Comparison of ENCODE assay signal across 19 mouse cellular contexts in the genomic region with DNA sequence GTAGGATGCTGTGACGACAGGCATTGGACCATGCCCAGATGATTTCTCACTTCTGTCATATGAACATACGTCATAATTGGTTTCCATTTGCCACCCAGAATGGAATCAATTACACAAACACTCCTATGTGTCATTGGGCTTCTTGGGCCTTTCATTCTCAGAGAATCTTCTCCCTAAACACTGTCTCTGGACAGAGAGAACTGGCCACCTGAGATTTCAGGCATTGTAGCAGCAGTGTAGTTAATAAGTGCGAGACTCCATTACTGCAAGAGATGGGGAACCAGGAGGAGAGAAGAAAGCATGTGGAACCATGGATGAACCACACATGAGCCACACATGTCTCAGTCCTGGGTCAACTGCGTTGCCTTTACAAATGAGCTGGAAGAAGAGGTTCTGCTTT. TPM values are rescaled to one million over a fixed set of nuclear protein-coding genes. Genes with fewer than 3 reads are reported as not detected.
"Had no signal": no experiment of that assay in that cellular context is flagged by ENCODE, and none has a peak within 500 bp of the region (broad histone marks: within the 10 kb centered on the region; RNA-seq: fewer than 3 reads in every experiment).

No protein-coding gene starts in this region.

RNA-seq across cellular contexts. Expression of gene G530012D18Rik, which starts 32.9 kb away (rescaled TPM):
- polyA plus RNA-seq: gonadal fat pad, adult 2 months; heart, embryonic 10.5 days; heart, embryonic 12.5 days; heart, embryonic 14.5 days; heart, embryonic 16.5 days; hindbrain, embryonic 10.5 days; hindbrain, embryonic 12.5 days; hindbrain, embryonic 14.5 days; hindbrain, embryonic 16.5 days; inflammation-experienced regulatory T-cells, adult 6 months; intestine, embryonic 15.5 days; intestine, postnatal 0 days; kidney, embryonic 14.5 days; kidney, embryonic 16.5 days; limb, embryonic 10.5 days; limb, embryonic 12.5 days; limb, embryonic 14.5 days; liver, embryonic 11.5 days; liver, embryonic 13.5 days had no signal
